Mouse (Mus musculus) megakaryocyte progenitor cell, adult 5-6 weeks (primary cell): ENCODE measurements around the gene Slfn4. TPM values are rescaled to one million over a fixed set of nuclear protein-coding genes. Genes with fewer than 3 reads are reported as not detected.
A peak's percentile ranks its signal among the peaks of the same experiment; 100 is the strongest.
"Not testable (repeated sequence)": the region's sequence is repeated elsewhere in the genome, so short reads cannot be mapped to it uniquely, and the experiment has no call there.

Source experiments
- ATAC-seq: replicated peaks from 2 replicates; pipeline ENCODE4 v1.8.0; 2016; ENCODE audit warnings: mild to moderate bottlenecking, moderate TSS enrichment, inconsistent platforms; ENCODE audit not compliant: poor library complexity
- total RNA-seq, 2 experiments: library from RNA; stranded (forward) in 1 of 2; stranded (reverse) in 1 of 2; fragments of 157-497, 149-512 nt in 1 of 2; fragments of 200-1000 nt in 1 of 2; gene quantifications; 2 replicates each; pipeline versions ENCODE4 v1.2.3 to v1.2.4; 2015 to 2017

The Slfn4 gene
- total RNA-seq (2015) (19.0 and 22.5 TPM in 2 replicates), total RNA-seq (2017) (7.9 and 9.8 TPM in 2 replicates)

GRCm38 (mm10) chr11:83174948-83175539 is at the start of gene Slfn4:
Gene Slfn4, plus strand, starts transcription at chr11:83175186.
- 0 out of 2 replicates have a peak, but pooled peaks have one; percentile 20 for ATAC-seq

DNA sequence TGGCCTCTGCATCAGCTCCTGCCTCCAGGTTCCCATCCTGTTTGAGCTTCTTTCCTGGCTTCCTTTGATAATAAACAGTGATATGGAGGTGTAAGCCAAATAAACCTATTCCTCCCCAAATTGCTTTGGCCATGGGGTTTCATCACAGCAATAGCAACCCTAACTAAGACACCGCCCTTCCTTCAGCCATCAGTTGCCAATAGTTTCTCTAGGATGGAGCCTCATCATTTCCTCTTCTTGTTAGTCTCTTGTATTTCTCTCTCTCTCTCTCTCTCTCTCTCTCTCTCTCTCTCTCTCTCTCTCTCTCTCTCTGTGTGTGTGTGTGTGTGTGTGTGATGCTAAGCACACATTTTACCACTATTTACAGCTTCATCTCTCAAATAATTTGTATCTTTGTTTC is 49.4 kb upstream of the Slfn4 start:
- ATAC-seq, result not testable (repeated sequence)

DNA sequence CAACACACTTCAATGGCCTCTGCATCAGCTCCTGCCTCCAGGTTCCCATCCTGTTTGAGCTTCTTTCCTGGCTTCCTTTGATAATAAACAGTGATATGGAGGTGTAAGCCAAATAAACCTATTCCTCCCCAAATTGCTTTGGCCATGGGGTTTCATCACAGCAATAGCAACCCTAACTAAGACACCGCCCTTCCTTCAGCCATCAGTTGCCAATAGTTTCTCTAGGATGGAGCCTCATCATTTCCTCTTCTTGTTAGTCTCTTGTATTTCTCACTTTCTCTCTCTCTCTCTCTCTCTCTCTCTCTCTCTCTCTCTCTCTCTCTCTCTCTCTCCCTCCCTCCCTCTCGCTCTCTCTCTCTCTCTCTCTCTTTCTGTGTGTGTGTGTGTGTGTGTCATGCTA is 37.7 kb upstream of the Slfn4 start:
- not testable (repeated sequence) for ATAC-seq

DNA sequence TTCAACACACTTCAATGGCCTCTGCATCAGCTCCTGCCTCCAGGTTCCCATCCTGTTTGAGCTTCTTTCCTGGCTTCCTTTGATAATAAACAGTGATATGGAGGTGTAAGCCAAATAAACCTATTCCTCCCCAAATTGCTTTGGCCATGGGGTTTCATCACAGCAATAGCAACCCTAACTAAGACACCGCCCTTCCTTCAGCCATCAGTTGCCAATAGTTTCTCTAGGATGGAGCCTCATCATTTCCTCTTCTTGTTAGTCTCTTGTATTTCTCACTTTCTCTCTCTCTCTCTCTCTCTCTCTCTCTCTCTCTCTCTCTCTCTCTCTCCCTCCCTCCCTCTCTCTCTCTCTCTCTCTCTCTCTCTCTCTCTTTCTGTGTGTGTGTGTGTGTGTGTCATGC is 26.0 kb upstream of the Slfn4 start:
- ATAC-seq, result not testable (repeated sequence)

DNA sequence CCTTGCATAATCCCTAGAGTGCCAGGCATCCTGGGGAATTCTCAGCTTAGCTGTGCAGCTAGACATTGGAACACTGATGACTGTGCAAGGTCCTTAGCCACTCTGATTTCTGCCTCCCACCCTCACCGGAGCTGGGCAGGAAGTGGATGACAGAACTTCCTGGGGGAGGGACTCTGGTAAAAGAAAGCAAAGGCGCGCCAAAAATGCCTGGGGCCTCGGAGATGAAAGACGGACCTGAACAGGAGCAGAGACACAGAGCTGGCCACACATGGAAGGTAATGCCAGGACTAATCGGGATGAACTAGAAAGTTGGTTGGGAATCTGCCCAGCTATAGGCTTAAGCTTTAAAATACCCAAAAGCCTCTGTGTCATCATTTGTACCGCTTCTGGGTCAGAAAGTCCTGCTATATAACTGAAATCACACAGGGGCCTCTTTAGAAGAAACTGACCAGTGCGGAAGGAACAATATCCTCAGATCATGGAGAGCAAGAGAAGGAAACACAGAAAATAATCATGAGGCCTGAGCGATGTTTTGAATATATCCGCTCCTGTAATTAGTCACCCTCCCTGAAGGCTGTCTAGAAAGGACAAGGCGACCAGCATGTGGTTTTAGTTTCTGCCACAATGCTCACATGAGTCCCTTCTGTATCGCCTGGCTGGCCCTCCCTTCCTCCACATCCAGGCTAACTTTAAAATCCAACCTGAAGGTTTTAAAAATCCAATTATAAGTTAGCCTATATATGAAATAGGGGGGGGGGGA is 16.3 kb downstream of the Slfn4 start, which contains the start of gene Slfn3:
TSS of gene Slfn3 (plus strand) at position 197 of the 760 bp plus-strand sequence.
- peak; percentile 74 for ATAC-seq

GRCm38 (mm10) chr11:83192001-83192400 is 17.0 kb downstream of the Slfn4 start:
- ATAC-seq, result peak; percentile 95

GRCm38 (mm10) chr11:83205002-83205401 is 30.0 kb downstream of the Slfn4 start:
- ATAC-seq, result no peak

- ATAC-seq, result no peak
Measured at GRCm38 (mm10) chr11:83216119-83216518, 41.1 kb downstream of the Slfn4 start.

GRCm38 (mm10) chr11:83221328-83221877 is 46.4 kb downstream of the Slfn4 start:
- no peak for ATAC-seq

DNA sequence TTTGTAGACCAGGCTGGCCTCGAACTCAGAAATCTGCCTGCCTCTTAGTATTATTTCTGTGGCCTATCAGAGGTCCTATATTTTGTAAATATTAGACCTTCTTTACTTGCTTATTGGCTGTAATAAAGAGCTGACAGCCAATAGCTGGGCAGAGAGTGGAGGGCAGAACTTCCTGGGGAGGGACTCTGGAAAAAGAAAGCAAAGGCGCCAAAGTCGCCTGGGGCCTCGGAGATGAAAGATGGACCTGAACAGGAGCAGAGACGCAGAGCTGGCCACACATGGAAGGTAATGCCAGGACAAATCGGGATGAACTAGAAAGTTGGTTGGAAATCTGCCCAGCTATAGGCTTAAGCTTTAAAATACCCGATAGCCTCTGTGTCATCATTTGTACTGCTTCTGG is 48.4 kb downstream of the Slfn4 start:
- ATAC-seq, result peak; percentile 77

- ATAC-seq, result peak; percentile 35
Measured at GRCm38 (mm10) chr11:83223793-83224192, 48.8 kb downstream of the Slfn4 start.

GRCm38 (mm10) chr11:83224217-83224616 is 49.2 kb downstream of the Slfn4 start:
- ATAC-seq, result peak; percentile 94

GRCm38 (mm10) chr11:83224750-83225149 is 49.8 kb downstream of the Slfn4 start:
- ATAC-seq, result 0 out of 2 replicates have a peak, but pooled peaks have one; percentile 17

- no peak for ATAC-seq
Measured at GRCm38 (mm10) chr11:83225371-83225960, 50.5 kb downstream of the Slfn4 start.

DNA sequence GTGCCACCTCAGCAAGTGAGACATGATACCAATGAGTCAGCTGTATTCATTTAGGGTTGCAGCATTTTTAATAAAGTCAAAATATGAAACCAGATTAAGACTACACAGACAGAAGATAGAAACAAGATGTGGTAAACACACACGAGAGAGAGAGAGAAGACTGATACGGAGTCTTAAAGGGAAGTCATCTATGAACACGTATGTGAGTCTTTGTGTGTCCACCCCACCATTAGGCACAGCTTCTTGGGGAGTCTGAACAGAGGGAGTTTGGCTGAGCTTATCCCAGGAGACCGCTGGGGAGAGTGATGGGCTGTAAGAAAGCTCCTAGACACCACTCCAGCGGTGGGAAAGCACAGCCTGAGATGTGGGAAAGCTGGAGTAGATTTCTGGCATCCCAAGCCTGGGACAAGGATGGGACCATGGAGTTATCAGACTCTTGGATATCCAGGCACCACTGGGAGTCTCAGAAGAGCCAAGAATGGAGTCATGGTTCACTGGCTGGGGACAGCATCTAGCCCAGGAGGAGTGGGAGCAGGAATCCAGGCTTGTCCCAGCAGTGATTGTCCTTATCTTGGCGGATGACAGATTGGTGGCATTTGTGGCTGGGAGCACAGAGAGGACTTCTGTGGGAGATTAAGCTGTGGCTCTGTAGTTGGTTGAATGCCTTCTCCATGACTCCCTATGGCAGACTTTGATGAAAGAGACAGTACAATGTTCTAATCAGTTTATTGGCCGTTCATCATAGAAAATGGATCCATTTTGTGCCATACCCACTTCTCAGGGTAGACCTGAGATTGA is 53.1 kb downstream of the Slfn4 start:
- no peak for ATAC-seq

- peak; percentile 90 for ATAC-seq
Measured at GRCm38 (mm10) chr11:83230966-83231365, 56.0 kb downstream of the Slfn4 start.

GRCm38 (mm10) chr11:83233621-83234020 is 58.6 kb downstream of the Slfn4 start:
- not testable (repeated sequence) for ATAC-seq

DNA sequence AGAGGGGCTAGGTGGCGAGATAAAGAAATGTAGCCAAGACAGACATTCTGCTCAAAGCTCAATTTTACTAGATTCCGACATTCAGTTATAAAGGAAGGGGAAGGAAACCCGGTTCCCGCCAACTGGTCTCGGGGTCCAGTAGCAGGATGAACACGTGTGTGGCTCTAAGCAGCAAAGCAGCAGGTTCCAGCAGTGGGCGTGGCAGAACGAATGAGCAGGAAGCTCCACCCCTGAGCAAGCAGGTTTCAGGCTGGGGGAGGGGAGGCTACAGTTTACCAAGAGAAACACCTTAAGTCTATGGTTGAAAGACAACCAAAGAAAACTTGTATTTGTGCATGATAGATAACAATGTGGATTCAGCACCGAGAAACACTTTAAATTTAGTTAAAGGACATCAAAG is 62.4 kb downstream of the Slfn4 start:
- not testable (repeated sequence) for ATAC-seq

DNA sequence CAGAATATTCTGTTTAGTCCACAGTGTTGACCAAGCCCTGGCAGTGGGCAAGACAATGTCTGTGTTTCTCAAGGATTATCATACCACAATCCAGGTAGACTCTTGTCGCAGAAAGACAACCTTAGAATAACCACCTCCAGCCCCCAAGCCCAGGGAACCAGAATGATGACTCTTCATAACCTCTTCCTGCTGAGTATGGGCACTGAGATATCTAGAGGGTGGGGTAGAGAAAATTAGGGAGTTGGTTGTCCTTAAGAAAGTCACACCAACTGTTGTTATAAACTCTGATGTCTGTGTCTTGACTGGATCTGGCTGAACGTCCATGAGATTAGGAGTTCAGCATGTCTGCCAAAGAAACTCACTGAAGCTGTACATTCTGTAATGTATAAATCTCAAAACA is 63.4 kb downstream of the Slfn4 start:
- ATAC-seq, result no peak

DNA sequence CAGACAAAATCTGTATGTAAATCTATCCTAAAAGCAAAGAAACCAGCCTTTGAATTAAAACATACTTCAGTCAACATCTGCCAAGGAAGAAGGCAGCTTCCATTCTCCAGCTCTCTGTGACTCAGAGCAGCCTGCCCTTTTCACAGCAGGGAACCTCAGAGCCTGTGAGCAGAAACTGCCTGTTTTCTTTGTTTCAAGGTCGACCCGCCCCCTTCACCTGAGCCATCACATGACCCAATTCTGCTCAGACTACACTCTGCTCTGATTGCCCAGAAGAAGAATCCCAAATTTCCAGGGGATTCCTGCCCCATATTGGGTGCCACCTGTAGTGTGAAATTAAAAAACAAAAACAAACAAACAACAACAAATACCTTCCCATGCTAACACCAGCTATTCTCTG is 64.8 kb downstream of the Slfn4 start:
- no peak for ATAC-seq
